Mouse (Mus musculus) MEL (cell line): ENCODE results near the gene Tnf. TPM values are rescaled to one million over a fixed set of nuclear protein-coding genes. Genes with fewer than 3 reads are reported as not detected.

Experiments
- DNase-seq: peaks from one replicate; pipeline ENCODE4 v3.0.0; 2011; ENCODE audit warnings: low read depth, low spot score
- H3K27ac ChIP-seq: 2 replicates; pipeline ENCODE4 v1.5.1; 2012; ENCODE audit warnings: low read depth, mild to moderate bottlenecking, control low read depth, low read length, moderate library complexity; ENCODE audit not compliant: control insufficient read depth
- H3K27me3 ChIP-seq, 2 experiments: fragments of 150-350 bp in 1 of 2; sonication (generic) in 1 of 2; 2 replicates each; pipeline ENCODE4 v1.6.1; 2012; ENCODE audit warnings: low read length in 2 of 2, mild to moderate bottlenecking in 2 of 2, improper control_type of control experiment in 1 of 2, moderate library complexity in 1 of 2; ENCODE audit not compliant: insufficient read depth in 2 of 2, control insufficient read depth in 1 of 2
- H3K36me3 ChIP-seq, 2 experiments: 2 replicates each; pipeline ENCODE4 v1.6.1; 2012 to 2014; ENCODE audit warnings: low read length in 2 of 2, improper control_type of control experiment in 1 of 2, inconsistent platforms in 1 of 2, mild to moderate bottlenecking in 1 of 2; ENCODE audit not compliant: insufficient read depth in 2 of 2, control insufficient read depth in 1 of 2
- H3K4me1 ChIP-seq, 2 experiments: fragments of 150-350 bp in 1 of 2; sonication (generic) in 1 of 2; 2 replicates each; pipeline ENCODE4 v1.6.1; 2012; ENCODE audit warnings: low read length in 2 of 2, improper control_type of control experiment in 1 of 2, mild to moderate bottlenecking in 1 of 2; ENCODE audit not compliant: insufficient read depth in 2 of 2, control insufficient read depth in 1 of 2
- H3K4me3 ChIP-seq, 2 experiments: fragments of 150-350 bp in 1 of 2; sonication (generic) in 1 of 2; 2 replicates each; pipeline ENCODE4 v1.5.1; 2012; ENCODE audit warnings: low read depth in 2 of 2, low read length in 2 of 2, mild to moderate bottlenecking in 2 of 2, moderate library complexity in 2 of 2, control low read depth in 1 of 2, improper control_type of control experiment in 1 of 2; ENCODE audit not compliant: control insufficient read depth in 1 of 2, insufficient read depth in 1 of 2
- H3K79me2 ChIP-seq: 2 replicates; pipeline ENCODE4 v1.6.1; 2012; ENCODE audit warnings: mild to moderate bottlenecking, low read length, moderate library complexity; ENCODE audit not compliant: control insufficient read depth, poor library complexity, insufficient read depth
- H3K9ac ChIP-seq: 2 replicates; pipeline ENCODE4 v1.6.1; 2012; ENCODE audit warnings: low read depth, mild to moderate bottlenecking, control low read depth, low read length, moderate library complexity; ENCODE audit not compliant: control insufficient read depth, poor library complexity, severe bottlenecking
- H3K9me3 ChIP-seq: fragments of 150-350 bp; sonication (generic); replicated peaks from 2 replicates; pipeline ENCODE4 v1.6.1; 2012; ENCODE audit warnings: mild to moderate bottlenecking, low read length, improper control_type of control experiment, moderate library complexity; ENCODE audit not compliant: insufficient read depth
- BHLHE40 ChIP-seq: IDR thresholded peaks from 2 replicates; pipeline ENCODE4 v1.6.1; 2012; ENCODE audit warnings: low read depth, mild to moderate bottlenecking, inconsistent platforms, low read length, improper control_type of control experiment, borderline replicate concordance
- CHD2 ChIP-seq: IDR thresholded peaks from 2 replicates; pipeline ENCODE4 v1.6.1; 2011; ENCODE audit warnings: low read length, improper control_type of control experiment
- E2F4 ChIP-seq: IDR thresholded peaks from 2 replicates; pipeline ENCODE4 v1.6.1; 2011; ENCODE audit warnings: low read depth, low read length, improper control_type of control experiment, borderline replicate concordance
- ELF1 ChIP-seq: IDR thresholded peaks from 2 replicates; pipeline ENCODE4 v1.6.1; 2014; ENCODE audit warnings: low read depth, mild to moderate bottlenecking, inconsistent platforms, low read length, improper control_type of control experiment, moderate library complexity
- EP300 ChIP-seq, 2 experiments: IDR thresholded peaks; 2 replicates each; pipeline ENCODE4 v1.6.1; 2011; ENCODE audit warnings: improper control_type of control experiment in 2 of 2, low read length in 2 of 2, low read depth in 1 of 2, mild to moderate bottlenecking in 1 of 2
- ETS1 ChIP-seq: IDR thresholded peaks from 2 replicates; pipeline ENCODE4 v1.6.1; 2012; ENCODE audit warnings: low read depth, mild to moderate bottlenecking, inconsistent platforms, low read length, improper control_type of control experiment, moderate library complexity
- GABPA ChIP-seq: IDR thresholded peaks from 2 replicates; pipeline ENCODE4 v1.6.1; 2012; ENCODE audit warnings: low read depth, mild to moderate bottlenecking, inconsistent platforms, low read length, improper control_type of control experiment, moderate library complexity
- KAT2A ChIP-seq: conservative IDR thresholded peaks from 2 replicates; pipeline ENCODE4 v1.6.1; 2012; ENCODE audit warnings: low read depth, low read length, improper control_type of control experiment, inconsistent platforms
- MAX ChIP-seq: IDR thresholded peaks from 2 replicates; pipeline ENCODE4 v1.6.1; 2011; ENCODE audit warnings: low read length, improper control_type of control experiment
- MYB ChIP-seq: IDR thresholded peaks from 2 replicates; pipeline ENCODE4 v1.6.1; 2011; ENCODE audit warnings: mild to moderate bottlenecking, low read depth, low read length, improper control_type of control experiment
- MYC ChIP-seq: IDR thresholded peaks from 2 replicates; pipeline ENCODE4 v1.6.1; 2011; ENCODE audit warnings: low read depth, mild to moderate bottlenecking, low read length, improper control_type of control experiment, moderate library complexity
- NELFE ChIP-seq: IDR thresholded peaks from 2 replicates; pipeline ENCODE4 v1.6.1; 2011; ENCODE audit warnings: low read depth, low read length, improper control_type of control experiment
- POLR2A ChIP-seq, 2 experiments: IDR thresholded peaks; 2 replicates each; pipeline ENCODE4 v1.6.1; 2011 to 2012; ENCODE audit warnings: low read length in 2 of 2, mild to moderate bottlenecking in 2 of 2, control low read depth in 1 of 2, improper control_type of control experiment in 1 of 2, low read depth in 1 of 2, moderate library complexity in 1 of 2; ENCODE audit not compliant: control insufficient read depth in 1 of 2, insufficient read depth in 1 of 2, poor library complexity in 1 of 2
- RCOR1 ChIP-seq: IDR thresholded peaks from 2 replicates; pipeline ENCODE4 v1.6.1; 2012; ENCODE audit warnings: low read depth, mild to moderate bottlenecking, inconsistent platforms, low read length, improper control_type of control experiment
- SIN3A ChIP-seq: IDR thresholded peaks from 2 replicates; pipeline ENCODE4 v1.6.1; 2012; ENCODE audit warnings: low read length, improper control_type of control experiment, inconsistent platforms
- SMC3 ChIP-seq: IDR thresholded peaks from 2 replicates; pipeline ENCODE4 v1.6.1; 2011; ENCODE audit warnings: low read depth, low read length, improper control_type of control experiment
- USF1 ChIP-seq: IDR thresholded peaks from 2 replicates; pipeline ENCODE4 v1.6.1; 2014; ENCODE audit warnings: low read depth, mild to moderate bottlenecking, inconsistent platforms, low read length, improper control_type of control experiment, moderate library complexity
- ZKSCAN1 ChIP-seq: IDR thresholded peaks from 2 replicates; pipeline ENCODE4 v1.6.1; 2012; ENCODE audit warnings: low read depth, mild to moderate bottlenecking, inconsistent platforms, low read length, improper control_type of control experiment, moderate library complexity
- ZMIZ1 ChIP-seq: IDR thresholded peaks from 2 replicates; pipeline ENCODE4 v1.6.1; 2012; ENCODE audit warnings: low read depth, mild to moderate bottlenecking, inconsistent platforms, low read length, improper control_type of control experiment, moderate library complexity
- polyA plus RNA-seq, 2 experiments: library from polyadenylated mRNA; stranded (reverse) in 1 of 2; unstranded in 1 of 2; fragments of >175 nt in 1 of 2; fragments of >200 nt in 1 of 2; gene quantifications; 2 replicates each; pipeline versions ENCODE4 v1.2.1 to v1.2.4; 2012; ENCODE audit warnings: low replicate concordance in 2 of 2, low read depth in 1 of 2; ENCODE audit not compliant: insufficient read length in 2 of 2, insufficient read depth in 1 of 2, missing spikeins in 1 of 2
- total RNA-seq: library from RNA; depleted of rRNA; stranded (reverse); fragments of 300-350 nt; gene quantifications from 2 replicates; pipeline ENCODE4 v1.2.3, GENCODE M21; 2012

The Tnf gene
- total and polyA plus RNA-seq, 3 experiments, result 1.2 to 2.0 TPM; not detected in 1

DNA sequence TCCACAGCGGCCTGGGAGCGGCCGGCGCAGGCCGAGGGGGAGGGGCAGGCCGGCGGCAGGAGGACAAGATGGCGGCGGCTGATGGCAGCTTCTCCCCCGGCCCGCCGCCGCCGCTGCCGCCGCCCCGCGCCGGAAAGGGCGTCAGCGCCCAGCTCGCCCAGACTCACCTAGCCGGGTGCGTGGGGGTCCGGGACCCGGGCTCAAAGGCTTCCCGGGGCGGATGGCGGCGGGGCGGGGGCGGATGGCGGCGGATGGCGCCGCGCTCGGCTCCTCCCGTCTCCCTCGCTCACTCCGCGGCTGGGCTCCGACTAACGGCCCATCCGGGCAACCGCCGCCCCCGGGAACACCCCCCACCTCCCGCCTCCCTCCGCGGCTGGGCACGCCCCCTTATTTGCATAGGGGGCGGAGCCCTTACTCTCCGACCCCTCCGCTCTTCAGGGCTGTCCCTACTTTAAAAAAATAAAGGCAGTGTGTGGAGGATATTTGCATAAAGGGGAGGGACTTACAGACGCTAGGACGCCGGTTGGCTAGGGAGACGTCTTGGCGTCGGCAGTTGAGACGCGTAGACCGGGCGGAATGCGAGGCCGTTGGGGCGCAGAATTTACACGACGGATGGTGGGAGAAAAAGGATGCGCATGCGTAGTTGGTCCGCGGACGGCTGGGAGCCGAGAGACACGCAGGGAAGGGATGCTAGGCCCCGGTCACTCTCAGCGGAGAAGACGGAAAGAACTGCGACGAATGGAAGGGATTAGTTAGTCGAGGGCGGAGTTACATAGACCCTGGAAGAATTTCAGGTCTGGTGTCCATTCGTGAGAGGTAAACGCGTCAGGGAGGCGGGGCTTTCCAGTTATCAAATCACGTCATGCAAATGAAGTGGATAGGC lies 37.0 kb downstream of the Tnf start, which contains the start of gene Prrc2a (continued):
- TF ChIP-seq USF1 (peak; percentile 38), RCOR1 (no peak), MYB (peak; percentile 95), KAT2A (peak; percentile 40; the same call in 1 of the 2 replicates), SMC3 (no peak), E2F4 (no peak), ZMIZ1 (peak; percentile 82), EP300 (IDR thresholded peaks at IDR 0.05; ENCODE audit: low read depth in 1 of 2, low read length in 2 of 2) (peak in 1 of 2 experiments; percentile 49; a peak in 1 of 4 replicates), SIN3A (peak; percentile 87), CHD2 (no peak), ELF1 (peak; percentile 67; the same call in 1 of the 2 replicates), GABPA (no peak), ZKSCAN1 (no peak), ETS1 (peak; percentile 34; the same call in 1 of the 2 replicates), MYC (peak; percentile 50; the same call in 1 of the 2 replicates), NELFE (peak; percentile 72), MAX (peak; percentile 34; the same call in 1 of the 2 replicates)

DNA sequence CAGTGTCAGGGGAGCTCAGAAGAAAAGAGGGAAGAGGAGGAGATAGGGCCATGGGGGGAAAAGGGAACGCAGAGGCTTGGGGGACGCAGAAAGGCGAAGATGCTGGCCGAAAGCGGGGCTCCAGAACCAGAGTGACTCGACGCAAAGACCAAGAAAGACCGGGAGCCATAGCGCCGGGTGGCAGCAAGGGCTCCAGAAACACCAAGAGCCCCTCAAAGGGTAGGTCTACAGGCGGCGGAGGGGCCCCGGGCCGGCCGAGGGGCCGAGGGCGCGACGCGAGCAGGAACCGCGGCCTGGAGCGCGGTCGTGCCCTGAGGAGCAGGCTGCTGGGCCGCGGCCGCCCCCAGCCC lies 37.6 kb downstream of the Tnf start:
- TF ChIP-seq POLR2A (IDR thresholded peaks at IDR 0.05; ENCODE audit: control insufficient read depth in 1 of 2, insufficient read depth in 1 of 2, low read depth in 1 of 2, low read length in 2 of 2, poor library complexity in 1 of 2) (0 out of 4 replicates have a peak, but pooled peaks of 1 of the 2 experiments have one; percentile 54), GABPA (no peak), BHLHE40 (no peak)
- Histone ChIP-seq H3K79me2 (peaks cover 54% of the 10 kb centered on the region), H3K4me3 (peak overlapping the region; percentile 92 to 97), H3K4me1 (peaks cover 3 to 13% of the 10 kb centered on the region in 2 experiments; a peak in 3 of 4 replicates), H3K27me3 (no peaks in the 10 kb centered on the region), H3K9me3 (no peaks in the 10 kb centered on the region), H3K27ac (peak overlapping the region; percentile 72), H3K36me3 (peaks cover 21 to 25% of the 10 kb centered on the region in 2 experiments), H3K9ac (peak overlapping the region; percentile 81)
- no peak for DNase-seq
